Comparison of ENCODE assay signal across 27 mouse cellular contexts in the genomic region with DNA sequence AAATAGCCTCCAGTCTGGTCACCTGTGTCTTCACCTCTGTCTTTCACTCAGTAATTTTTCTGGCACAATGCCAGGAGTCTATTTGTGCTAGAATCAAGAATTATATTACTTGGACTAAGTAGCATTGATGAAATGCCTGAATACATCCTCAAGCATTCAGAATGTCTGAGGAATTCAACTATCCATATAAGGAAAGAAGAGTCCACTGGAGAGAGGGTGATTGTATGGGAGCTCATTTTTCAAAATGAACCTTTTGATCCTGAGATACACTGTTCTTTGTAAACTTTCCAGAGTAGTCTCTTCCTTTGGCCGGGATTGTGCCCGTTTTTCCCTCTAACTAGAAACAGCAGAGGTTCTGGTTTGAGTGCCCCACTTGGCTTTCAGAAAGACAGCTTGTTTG.
DNase-seq lines count a peak whose midpoint lies in the region; ATAC-seq and TF ChIP-seq lines count a peak whose summit lies in the region.
"Had no signal": no experiment of that assay in that cellular context is flagged by ENCODE, and none has a peak within 500 bp of the region (broad histone marks: within the 10 kb centered on the region; RNA-seq: fewer than 3 reads in every experiment).

No protein-coding gene starts in this region.

- H3K36me3 ChIP-seq in lung, embryonic 14.5 days (ENCODE audit: insufficient read depth), result no peaks in the 10 kb centered on the region
- no peaks in the 10 kb centered on the region for H3K36me3 ChIP-seq in lung, postnatal 0 days (ENCODE audit: insufficient read depth, low read length)
- no peaks in the 10 kb centered on the region for H3K36me3 ChIP-seq in intestine, embryonic 15.5 days
- no peaks in the 10 kb centered on the region for H3K36me3 ChIP-seq in stomach, embryonic 16.5 days (ENCODE audit: control insufficient read depth, insufficient read depth, low read length)
- H3K36me3 ChIP-seq in forebrain, embryonic 13.5 days (ENCODE audit: poor library complexity, severe bottlenecking), result no peaks in the 10 kb centered on the region
- H3K36me3 ChIP-seq: embryonic facial prominence, embryonic 10.5 days; embryonic facial prominence, embryonic 13.5 days; forebrain, embryonic 10.5 days; G1E; hindbrain, embryonic 13.5 days had no signal

- no peak for TF ChIP-seq EP300 in lung, postnatal 0 days (IDR thresholded peaks at IDR 0.05)

- peak; percentile 43 for DNase-seq in lung, embryonic 14.5 days
- no peak for DNase-seq in lung, postnatal 0 days (ENCODE audit: low spot score)
- DNase-seq in Muller cell, postnatal 12 days (ENCODE audit: inconsistent ontology term), result peak; percentile 56
- no peak for DNase-seq in layer of hippocampus, postnatal 36 days
- DNase-seq: adrenal gland, adult 2 months; adrenal gland, postnatal 14 days; B cell, adult 2 months; cerebellum, adult 11 months; cerebellum, adult 2 months; cerebellum, adult 9-11 months; cerebellum, postnatal 25 days; forebrain, postnatal 0 days; gastrocnemius, adult 2 months; gastrocnemius, postnatal 14 days; heart, adult 11 months had no signal

- no peak overlapping the region for H3K4me3 ChIP-seq in lung, embryonic 14.5 days (ENCODE audit: low read depth, low read length)
- no peak overlapping the region for H3K4me3 ChIP-seq in lung, postnatal 0 days (ENCODE audit: low read depth, low read length)
- no peak overlapping the region for H3K4me3 ChIP-seq in intestine, embryonic 15.5 days (replicated peaks)
- no peak overlapping the region for H3K4me3 ChIP-seq in stomach, embryonic 16.5 days (replicated peaks; ENCODE audit: low read length)
- no peak overlapping the region for H3K4me3 ChIP-seq in forebrain, embryonic 13.5 days
- H3K4me3 ChIP-seq: embryonic facial prominence, embryonic 10.5 days; embryonic facial prominence, embryonic 13.5 days; forebrain, embryonic 10.5 days; gastrocnemius, adult 2 months; hindbrain, embryonic 13.5 days had no signal

- ATAC-seq in lung, embryonic 14.5 days (ENCODE audit: insufficient read depth), result peak; percentile 63; the same call in 1 of the 2 replicates
- ATAC-seq in lung, postnatal 0 days, result no peak
- ATAC-seq in intestine, embryonic 15.5 days, result peak; percentile 77; the same call in 1 of the 2 replicates
- ATAC-seq in stomach, embryonic 16.5 days (ENCODE audit: insufficient read depth, low FRiP score), result no peak; the same call in 1 of the 2 replicates
- ATAC-seq in forebrain, embryonic 13.5 days, result no peak
- ATAC-seq: forebrain, embryonic 14.5 days; hindbrain, postnatal 0 days had no signal

- no peaks in the 10 kb centered on the region for H3K27me3 ChIP-seq in lung, embryonic 14.5 days (ENCODE audit: insufficient read depth, low read length)
- H3K27me3 ChIP-seq in lung, postnatal 0 days (replicated peaks; ENCODE audit: insufficient read depth, low read length), result no peaks in the 10 kb centered on the region
- no peaks in the 10 kb centered on the region for H3K27me3 ChIP-seq in intestine, embryonic 15.5 days (replicated peaks)
- no peaks in the 10 kb centered on the region for H3K27me3 ChIP-seq in stomach, embryonic 16.5 days (ENCODE audit: control insufficient read depth, insufficient read depth, low read length)
- H3K27me3 ChIP-seq in forebrain, embryonic 13.5 days, result no peaks in the 10 kb centered on the region
- H3K27me3 ChIP-seq: CH12.LX; embryonic facial prominence, embryonic 13.5 days; hindbrain, embryonic 13.5 days had no signal

- WGBS in lung, embryonic 14.5 days, result 21% methylated on average over 2 of the region's 2 CpGs
- WGBS in lung, postnatal 0 days, result 36% methylated on average over 2 of the region's 2 CpGs
- WGBS in intestine, embryonic 15.5 days, result 36% methylated on average over 2 of the region's 2 CpGs
- WGBS in stomach, embryonic 16.5 days, result 13% methylated on average over 2 of the region's 2 CpGs
- 81% methylated on average over 2 of the region's 2 CpGs for WGBS in forebrain, embryonic 13.5 days

- H3K27ac ChIP-seq in lung, embryonic 14.5 days (ENCODE audit: low read depth), result 0 out of 2 replicates have a peak overlapping the region, but pooled peaks have one; percentile 2
- H3K27ac ChIP-seq in lung, postnatal 0 days (ENCODE audit: low read length), result no peak overlapping the region
- peak overlapping the region; percentile 13 for H3K27ac ChIP-seq in intestine, embryonic 15.5 days
- peak overlapping the region; percentile 70 for H3K27ac ChIP-seq in stomach, embryonic 16.5 days (ENCODE audit: low read length)
- no peak overlapping the region for H3K27ac ChIP-seq in forebrain, embryonic 13.5 days
- H3K27ac ChIP-seq: embryonic facial prominence, embryonic 10.5 days; embryonic facial prominence, embryonic 13.5 days; forebrain, embryonic 10.5 days; gastrocnemius, adult 2 months; hindbrain, embryonic 13.5 days; hindbrain, postnatal 0 days had no signal

- no peak overlapping the region for H3K4me2 ChIP-seq in lung, embryonic 14.5 days
- H3K4me2 ChIP-seq in lung, postnatal 0 days (replicated peaks; ENCODE audit: low read depth, low read length), result no peak overlapping the region
- H3K4me2 ChIP-seq in intestine, embryonic 15.5 days (replicated peaks), result no peak overlapping the region
- no peak overlapping the region for H3K4me2 ChIP-seq in stomach, embryonic 16.5 days (ENCODE audit: low read depth, low read length)
- H3K4me2 ChIP-seq in forebrain, embryonic 13.5 days, result no peak overlapping the region
- H3K4me2 ChIP-seq: embryonic facial prominence, embryonic 13.5 days; heart, embryonic 11.5 days; hindbrain, embryonic 13.5 days had no signal

- H3K4me1 ChIP-seq in lung, embryonic 14.5 days (ENCODE audit: insufficient read depth), result 0 out of 2 replicates have a peak, but pooled peaks cover 4% of the 10 kb centered on the region
- no peaks in the 10 kb centered on the region for H3K4me1 ChIP-seq in lung, postnatal 0 days (ENCODE audit: insufficient read depth, low read depth, low read length)
- no peaks in the 10 kb centered on the region for H3K4me1 ChIP-seq in intestine, embryonic 15.5 days (replicated peaks)
- H3K4me1 ChIP-seq in stomach, embryonic 16.5 days (ENCODE audit: control insufficient read depth, insufficient read depth, low read length), result peaks cover 4% of the 10 kb centered on the region; the same call in 1 of the 2 replicates
- H3K4me1 ChIP-seq in forebrain, embryonic 13.5 days, result no peaks in the 10 kb centered on the region
- H3K4me1 ChIP-seq: embryonic facial prominence, embryonic 10.5 days; embryonic facial prominence, embryonic 13.5 days; forebrain, embryonic 10.5 days; hindbrain, embryonic 13.5 days had no signal

- TF ChIP-seq CTCF in lung, embryonic 14.5 days (IDR thresholded peaks at IDR 0.05; ENCODE audit: low read depth), result no peak
- TF ChIP-seq CTCF in lung, postnatal 0 days (IDR thresholded peaks at IDR 0.05), result no peak

- H3K9me3 ChIP-seq in lung, embryonic 14.5 days (ENCODE audit: low read depth, low read length), result no peaks in the 10 kb centered on the region
- no peaks in the 10 kb centered on the region for H3K9me3 ChIP-seq in lung, postnatal 0 days (ENCODE audit: low read length)
- H3K9me3 ChIP-seq in intestine, embryonic 15.5 days, result no peaks in the 10 kb centered on the region
- no peaks in the 10 kb centered on the region for H3K9me3 ChIP-seq in stomach, embryonic 16.5 days (replicated peaks; ENCODE audit: control insufficient read depth, low read length)
- H3K9me3 ChIP-seq in forebrain, embryonic 13.5 days (replicated peaks), result no peaks in the 10 kb centered on the region
- H3K9me3 ChIP-seq: embryonic facial prominence, embryonic 10.5 days; embryonic facial prominence, embryonic 13.5 days; forebrain, embryonic 10.5 days; hindbrain, embryonic 13.5 days had no signal

- no peak overlapping the region for H3K9ac ChIP-seq in lung, embryonic 14.5 days
- no peak overlapping the region for H3K9ac ChIP-seq in lung, postnatal 0 days (replicated peaks; ENCODE audit: low read depth)
- no peak overlapping the region for H3K9ac ChIP-seq in intestine, embryonic 15.5 days
- H3K9ac ChIP-seq in stomach, embryonic 16.5 days (ENCODE audit: low read length), result no peak overlapping the region
- no peak overlapping the region for H3K9ac ChIP-seq in forebrain, embryonic 13.5 days
- H3K9ac ChIP-seq: embryonic facial prominence, embryonic 13.5 days; forebrain, postnatal 0 days; hindbrain, embryonic 13.5 days had no signal

Comparison
In these comparisons a context has a peak if more than half of its experiments do, and no peak if none do; other contexts are left out.
1. ATAC-seq: peak in lung, embryonic 14.5 days (single experiment) and intestine, embryonic 15.5 days (single experiment); none in lung, postnatal 0 days (single experiment), stomach, embryonic 16.5 days (single experiment) and forebrain, embryonic 13.5 days (single experiment).
2. DNase-seq: peak in lung, embryonic 14.5 days (single experiment) and Muller cell, postnatal 12 days (single experiment); none in lung, postnatal 0 days (single experiment) and layer of hippocampus, postnatal 36 days (0 of 2).
3. H3K27ac ChIP-seq: peak in lung, embryonic 14.5 days (single experiment), intestine, embryonic 15.5 days (single experiment) and stomach, embryonic 16.5 days (single experiment); none in lung, postnatal 0 days (single experiment) and forebrain, embryonic 13.5 days (single experiment).